Mouse (Mus musculus) ES-Bruce4 (cell line): ENCODE results near the gene Slc4a2. TPM values are rescaled to one million over a fixed set of nuclear protein-coding genes. Genes with fewer than 3 reads are reported as not detected.
A peak's percentile ranks its signal among the peaks of the same experiment; 100 is the strongest.

ENCODE experiments used
- H3K27ac ChIP-seq: 2 replicates; pipeline ENCODE4 v1.5.1; 2012; ENCODE audit warnings: low read length, inconsistent platforms; ENCODE audit not compliant: insufficient read depth
- H3K27me3 ChIP-seq: 2 replicates; pipeline ENCODE4 v1.6.1; 2012; ENCODE audit warnings: mild to moderate bottlenecking, low read length, inconsistent platforms; ENCODE audit not compliant: control insufficient read depth, poor library complexity, insufficient read depth, severe bottlenecking
- H3K36me3 ChIP-seq: 2 replicates; pipeline ENCODE4 v1.6.1; 2012; ENCODE audit warnings: inconsistent platforms, mild to moderate bottlenecking, low read length, moderate library complexity; ENCODE audit not compliant: control insufficient read depth, poor library complexity, insufficient read depth, severe bottlenecking
- H3K4me1 ChIP-seq: one replicate; pipeline ENCODE4 v1.8.1; 2011; ENCODE audit warnings: low read length; ENCODE audit not compliant: control insufficient read depth, insufficient read depth
- H3K4me3 ChIP-seq: 2 replicates; pipeline ENCODE4 v1.5.1; 2011; ENCODE audit warnings: low read depth, mild to moderate bottlenecking, low read length
- H3K9ac ChIP-seq: 2 replicates; pipeline ENCODE4 v1.6.1; 2012; ENCODE audit warnings: low read depth, mild to moderate bottlenecking, inconsistent platforms; ENCODE audit not compliant: poor library complexity, severe bottlenecking
- H3K9me3 ChIP-seq: replicated peaks from 2 replicates; pipeline ENCODE4 v1.6.1; 2012; ENCODE audit warnings: mild to moderate bottlenecking, low read length, inconsistent platforms; ENCODE audit not compliant: control insufficient read depth, poor library complexity, insufficient read depth, severe bottlenecking
- CTCF ChIP-seq: IDR thresholded peaks from one replicate; pipeline ENCODE4 v1.8.1; 2011; ENCODE audit warnings: low read depth, low read length
- EP300 ChIP-seq: IDR thresholded peaks from 2 replicates; pipeline ENCODE4 v1.6.1; 2011; ENCODE audit warnings: low read depth, low read length; ENCODE audit not compliant: insufficient read depth
- POLR2A ChIP-seq: IDR thresholded peaks from one replicate; pipeline ENCODE4 v1.8.1; 2011; ENCODE audit warnings: low read length; ENCODE audit not compliant: insufficient read depth
- polyA plus RNA-seq: library from polyadenylated mRNA; stranded (reverse); fragments of >200 nt; gene quantifications from 2 replicates; pipeline ENCODE4 v1.2.4, GENCODE M21; 2011; ENCODE audit warnings: low read depth; ENCODE audit not compliant: missing spikeins, insufficient read depth, insufficient read length

Slc4a2 gene
- polyA plus RNA-seq, 1 experiment, result 11.3 TPM

GRCm38 (mm10) chr5:24427285-24427633, 3.6 kb downstream of the Slc4a2 start:
- H3K4me3 ChIP-seq, result no peak overlapping the region
- no peak for TF ChIP-seq POLR2A
- no peak for TF ChIP-seq EP300
- peak; percentile 5 for TF ChIP-seq CTCF
- no peak overlapping the region for H3K9ac ChIP-seq
- no peaks in the 10 kb centered on the region for H3K9me3 ChIP-seq
- H3K27me3 ChIP-seq, result no peaks in the 10 kb centered on the region
- peaks cover 10% of the 10 kb centered on the region for H3K4me1 ChIP-seq
- H3K36me3 ChIP-seq, result peaks cover 5% of the 10 kb centered on the region; the same call in 1 of the 2 replicates
- peak overlapping the region; percentile 11; the same call in 1 of the 2 replicates for H3K27ac ChIP-seq

DNA sequence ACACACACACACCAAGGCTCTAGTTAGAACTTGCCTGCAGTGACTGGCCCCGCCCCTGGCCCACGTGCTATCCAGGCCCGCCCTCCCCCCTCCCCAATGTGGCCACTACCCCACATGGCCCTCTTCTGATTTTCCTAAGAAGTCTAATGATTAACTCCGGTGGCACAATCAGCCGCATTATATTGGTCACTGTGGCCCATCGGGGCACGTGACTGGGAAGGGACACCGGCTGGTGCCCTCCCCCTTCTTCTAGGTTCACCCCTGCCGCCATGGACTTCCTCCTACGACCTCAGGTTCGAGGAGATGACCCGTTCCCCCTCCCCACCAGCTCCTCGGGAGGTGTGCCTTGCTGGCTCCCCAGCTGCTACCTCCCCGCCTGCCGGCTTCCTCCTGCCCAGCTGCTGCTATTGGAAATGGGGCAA, 4.4 kb downstream of the Slc4a2 start:
- Histone ChIP-seq H3K9ac (peak overlapping the region; percentile 30), H3K27ac (no peak overlapping the region), H3K27me3 (no peaks in the 10 kb centered on the region), H3K36me3 (peaks cover 5% of the 10 kb centered on the region; the same call in 1 of the 2 replicates), H3K4me3 (peak overlapping the region; percentile 58), H3K4me1 (peaks cover 10% of the 10 kb centered on the region), H3K9me3 (no peaks in the 10 kb centered on the region)
- no peak for TF ChIP-seq CTCF

- no peak overlapping the region for H3K27ac ChIP-seq
- TF ChIP-seq EP300 (no peak), POLR2A (no peak), CTCF (no peak)
Measured at GRCm38 (mm10) chr5:24428596-24428995, 5.0 kb downstream of the Slc4a2 start.

DNA sequence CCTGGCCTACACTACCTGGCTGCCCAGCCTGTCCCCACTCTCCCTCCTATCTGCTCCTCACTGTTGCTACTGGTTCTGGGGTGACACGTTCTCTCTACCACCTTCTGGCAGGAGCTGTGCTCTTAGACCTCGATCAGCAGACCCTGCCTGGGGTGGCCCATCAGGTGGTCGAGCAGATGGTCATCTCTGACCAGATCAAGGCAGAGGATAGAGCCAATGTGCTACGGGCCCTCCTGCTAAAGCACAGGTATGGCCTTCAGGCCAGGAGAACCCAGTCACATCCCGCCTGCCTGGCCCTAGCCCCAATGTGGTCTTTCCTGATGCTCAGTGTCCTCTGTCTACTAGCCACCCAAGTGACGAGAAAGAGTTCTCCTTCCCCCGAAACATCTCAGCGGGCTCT, 10.4 kb downstream of the Slc4a2 start:
- no peaks in the 10 kb centered on the region for H3K4me1 ChIP-seq
- 0 out of 2 replicates have a peak overlapping the region, but pooled peaks have one; percentile 9 for H3K4me3 ChIP-seq
- no peak overlapping the region for H3K27ac ChIP-seq
- H3K9ac ChIP-seq, result no peak overlapping the region
- no peaks in the 10 kb centered on the region for H3K9me3 ChIP-seq
- peaks cover 9% of the 10 kb centered on the region for H3K36me3 ChIP-seq
- no peaks in the 10 kb centered on the region for H3K27me3 ChIP-seq
- TF ChIP-seq CTCF (no peak), POLR2A (no peak), EP300 (no peak)

More at GRCm38 (mm10) chr5:24428596-24428995, 5.0 kb downstream of the Slc4a2 start:
- Histone ChIP-seq H3K9ac (peak overlapping the region; percentile 30), H3K36me3 (peaks cover 9% of the 10 kb centered on the region), H3K9me3 (no peaks in the 10 kb centered on the region), H3K27me3 (no peaks in the 10 kb centered on the region), H3K4me3 (peak overlapping the region; percentile 58), H3K4me1 (peaks cover 10% of the 10 kb centered on the region)

DNA sequence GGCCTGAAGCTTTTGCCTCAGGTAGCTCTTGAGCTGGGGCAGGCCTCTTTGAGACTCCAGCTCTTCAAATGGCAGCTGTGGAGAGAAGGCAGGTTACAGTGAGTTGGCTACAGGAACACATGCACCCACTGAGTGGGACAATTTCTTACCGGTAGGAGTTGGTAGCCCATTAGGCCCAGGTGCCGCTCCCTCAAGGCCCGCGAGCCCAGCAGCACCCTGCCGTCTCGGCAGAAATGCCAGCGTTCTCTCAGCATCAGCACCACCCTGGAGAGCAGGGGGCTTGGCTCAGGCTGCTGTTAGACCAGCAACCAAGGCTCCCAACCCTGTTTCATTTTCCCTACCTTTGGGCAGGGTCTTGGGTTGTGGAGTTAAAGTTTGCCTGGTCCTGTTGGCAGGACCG, 17.6 kb downstream of the Slc4a2 start:
- Histone ChIP-seq H3K9me3 (no peaks in the 10 kb centered on the region), H3K36me3 (no peaks in the 10 kb centered on the region; the same call in 1 of the 2 replicates), H3K4me1 (peaks cover 2% of the 10 kb centered on the region), H3K9ac (no peak overlapping the region), H3K27me3 (no peaks in the 10 kb centered on the region), H3K4me3 (no peak overlapping the region), H3K27ac (no peak overlapping the region)
- no peak for TF ChIP-seq POLR2A
- TF ChIP-seq CTCF, result no peak
- TF ChIP-seq EP300, result no peak

GRCm38 (mm10) chr5:24442029-24442428, 18.4 kb downstream of the Slc4a2 start:
- TF ChIP-seq CTCF, result no peak
- TF ChIP-seq POLR2A, result no peak
- no peak for TF ChIP-seq EP300
- H3K9ac ChIP-seq, result no peak overlapping the region
- H3K27ac ChIP-seq, result no peak overlapping the region
- H3K4me3 ChIP-seq, result no peak overlapping the region
- no peaks in the 10 kb centered on the region; the same call in 1 of the 2 replicates for H3K36me3 ChIP-seq
- peaks cover 2% of the 10 kb centered on the region for H3K4me1 ChIP-seq
- no peaks in the 10 kb centered on the region for H3K9me3 ChIP-seq
- no peaks in the 10 kb centered on the region for H3K27me3 ChIP-seq
